Mouse (Mus musculus): ENCODE data around the gene Cacna2d4. TPM values are rescaled to one million over a fixed set of nuclear protein-coding genes. Genes with fewer than 3 reads are reported as not detected.

Gene Cacna2d4
- polyA plus RNA-seq, 1 experiment from 2014 or later, result 0.05 TPM

DNA sequence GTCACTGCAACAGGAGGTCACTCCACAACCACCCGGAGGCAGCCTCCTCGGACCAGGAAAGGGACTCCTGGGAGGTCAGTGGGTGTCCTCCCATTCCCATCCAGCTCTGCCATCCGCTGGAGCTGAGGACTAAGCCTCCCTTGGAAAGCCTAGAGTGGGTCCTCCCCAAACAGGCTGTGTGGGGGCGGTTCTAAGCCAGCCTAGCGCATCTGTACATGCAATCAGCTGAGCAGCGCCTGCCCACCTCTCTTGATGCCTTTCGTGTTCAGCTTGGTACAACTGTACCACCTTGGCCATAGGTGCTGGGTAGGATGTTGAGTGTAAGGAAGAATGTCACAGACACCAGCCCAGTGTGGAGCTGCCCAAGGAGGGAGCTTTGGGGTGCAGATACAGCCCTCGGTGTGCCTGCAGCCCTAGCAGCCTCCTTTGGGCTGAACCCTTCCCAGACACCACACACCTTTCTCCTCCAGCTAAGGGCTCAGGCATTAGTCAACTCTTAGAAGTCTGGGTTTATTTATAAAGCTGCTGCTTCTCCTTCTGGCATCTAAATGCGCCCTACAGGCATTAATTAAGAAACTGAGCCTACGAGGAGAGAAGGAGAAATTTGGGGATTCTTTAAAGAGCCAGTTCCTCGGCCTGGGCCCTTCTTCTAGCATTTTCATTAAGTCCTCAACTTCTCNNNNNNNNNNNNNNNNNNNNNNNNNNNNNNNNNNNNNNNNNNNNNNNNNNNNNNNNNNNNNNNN is 7.3 kb upstream of the Cacna2d4 start:
- no peaks in the 10 kb centered on the region for H3K27me3 ChIP-seq (ENCODE audit: control insufficient read depth, insufficient read depth, low read length)
- H3K4me3 ChIP-seq (ENCODE audit: low read depth, low read length), result no peak overlapping the region
- H3K9me3 ChIP-seq (ENCODE audit: control insufficient read depth, low read length), result no peaks in the 10 kb centered on the region
- no peaks in the 10 kb centered on the region for H3K36me3 ChIP-seq (ENCODE audit: control insufficient read depth, insufficient read depth, low read length)
- H3K9ac ChIP-seq (ENCODE audit: low read length), result no peak overlapping the region
- no peaks in the 10 kb centered on the region for H3K4me1 ChIP-seq (ENCODE audit: control insufficient read depth, insufficient read depth, low read length)
- no peak overlapping the region for H3K4me2 ChIP-seq
- peak; percentile 41 for DNase-seq (ENCODE audit: low spot score, missing footprints)
- no peak overlapping the region for H3K27ac ChIP-seq (ENCODE audit: low read depth, low read length)
- ATAC-seq (ENCODE audit: low FRiP score), result no peak
- WGBS, result 85% methylated on average over 11 of the region's 11 CpGs

DNA sequence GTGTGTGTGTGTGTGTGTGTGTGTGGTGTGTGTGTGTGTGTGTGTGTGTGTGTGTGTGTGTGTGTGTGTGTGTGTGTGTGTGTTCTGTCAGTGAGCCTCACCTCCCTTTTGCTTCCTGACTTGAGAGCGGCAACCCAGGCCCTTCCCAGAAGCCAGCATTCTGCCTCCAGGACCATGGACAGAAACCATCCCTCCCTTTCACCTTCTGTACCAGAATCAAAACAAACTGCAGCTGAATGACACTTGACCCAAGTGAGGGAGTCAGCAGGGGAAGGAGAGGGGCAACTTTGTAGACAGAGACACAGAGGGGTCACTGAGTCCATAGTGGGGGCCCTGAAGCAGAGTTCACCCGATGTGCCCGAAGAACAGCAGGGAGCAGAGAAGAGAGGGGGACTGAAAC is 3.3 kb upstream of the Cacna2d4 start:
- Histone ChIP-seq H3K9me3 (ENCODE audit: control insufficient read depth, low read length) (no peaks in the 10 kb centered on the region), H3K9ac (ENCODE audit: low read length) (no peak overlapping the region), H3K4me1 (ENCODE audit: control insufficient read depth, insufficient read depth, low read length) (no peaks in the 10 kb centered on the region), H3K4me2 (no peak overlapping the region), H3K27me3 (ENCODE audit: control insufficient read depth, insufficient read depth, low read length) (no peaks in the 10 kb centered on the region), H3K36me3 (ENCODE audit: control insufficient read depth, insufficient read depth, low read length) (no peaks in the 10 kb centered on the region), H3K27ac (ENCODE audit: low read depth, low read length) (no peak overlapping the region), H3K4me3 (ENCODE audit: low read depth, low read length) (no peak overlapping the region)
- 53% methylated on average over 3 of the region's 3 CpGs for WGBS
- ATAC-seq (ENCODE audit: low FRiP score), result no peak
- no peak for DNase-seq (ENCODE audit: low spot score, missing footprints)

DNA sequence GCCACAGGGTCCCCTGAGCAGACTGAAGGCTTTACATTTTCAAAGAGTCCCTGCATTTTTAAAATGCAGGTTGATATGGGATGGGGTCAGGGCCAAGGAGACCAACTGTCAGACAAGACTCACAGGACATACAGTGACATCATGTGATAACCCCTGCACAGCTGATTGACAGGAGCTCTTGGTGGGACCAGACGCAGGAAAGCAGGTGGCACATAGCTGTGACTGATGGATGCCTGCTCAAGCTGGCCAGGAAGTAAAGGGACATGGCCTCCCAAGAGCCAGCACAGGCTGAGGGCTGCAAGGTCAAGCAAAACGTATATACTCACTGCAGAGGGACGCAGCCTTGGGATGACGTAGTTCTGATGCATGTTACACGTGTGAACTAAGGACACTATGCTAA is 885 bp upstream of the Cacna2d4 start:
- no peaks in the 10 kb centered on the region for H3K36me3 ChIP-seq (ENCODE audit: control insufficient read depth, insufficient read depth, low read length)
- WGBS, result 87% methylated on average over 5 of the region's 5 CpGs
- H3K27me3 ChIP-seq (ENCODE audit: control insufficient read depth, insufficient read depth, low read length), result no peaks in the 10 kb centered on the region
- no peak overlapping the region for H3K4me3 ChIP-seq (ENCODE audit: low read depth, low read length)
- H3K27ac ChIP-seq (ENCODE audit: low read depth, low read length), result no peak overlapping the region
- no peak overlapping the region for H3K4me2 ChIP-seq
- H3K9me3 ChIP-seq (ENCODE audit: control insufficient read depth, low read length), result no peaks in the 10 kb centered on the region
- no peak for ATAC-seq (ENCODE audit: low FRiP score)
- H3K4me1 ChIP-seq (ENCODE audit: control insufficient read depth, insufficient read depth, low read length), result no peaks in the 10 kb centered on the region
- H3K9ac ChIP-seq (ENCODE audit: low read length), result no peak overlapping the region
- no peak for DNase-seq (ENCODE audit: low spot score, missing footprints)

DNA sequence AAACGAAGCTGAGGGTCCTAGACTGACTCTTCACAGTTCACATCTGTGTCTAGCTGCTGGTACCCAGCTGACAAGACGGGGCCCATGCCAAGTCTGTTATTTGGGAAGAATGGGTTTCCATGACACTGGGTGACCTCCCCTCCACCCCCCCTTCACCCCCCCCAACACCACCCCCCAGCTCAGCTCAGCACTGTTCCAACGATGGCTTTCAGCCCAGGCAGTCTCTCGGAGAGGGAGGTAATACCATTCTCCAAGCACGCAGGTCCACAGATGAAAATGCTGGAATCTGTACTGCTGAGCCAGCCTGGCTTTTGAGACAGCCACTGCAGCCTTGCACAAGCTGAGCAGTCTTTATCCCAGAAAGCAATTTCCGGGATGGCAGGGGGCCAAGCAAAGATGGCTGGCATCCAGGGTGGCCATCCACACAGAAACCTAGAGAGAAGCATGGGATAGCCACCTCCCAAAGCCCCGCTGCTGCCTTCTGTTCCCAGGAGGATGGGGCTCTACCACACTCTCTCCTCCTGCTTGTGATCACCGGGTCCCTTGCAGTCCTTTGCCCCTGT is 1.2 kb downstream of the Cacna2d4 start:
- WGBS, result 63% methylated on average over 8 of the region's 8 CpGs
- DNase-seq (ENCODE audit: low spot score, missing footprints) (no peak), ATAC-seq (ENCODE audit: low FRiP score) (no peak)
- Histone ChIP-seq H3K4me1 (ENCODE audit: control insufficient read depth, insufficient read depth, low read length) (no peaks in the 10 kb centered on the region), H3K4me2 (no peak overlapping the region), H3K27ac (ENCODE audit: low read depth, low read length) (no peak overlapping the region), H3K36me3 (ENCODE audit: control insufficient read depth, insufficient read depth, low read length) (no peaks in the 10 kb centered on the region), H3K9ac (ENCODE audit: low read length) (no peak overlapping the region), H3K9me3 (ENCODE audit: control insufficient read depth, low read length) (no peaks in the 10 kb centered on the region), H3K27me3 (ENCODE audit: control insufficient read depth, insufficient read depth, low read length) (no peaks in the 10 kb centered on the region), H3K4me3 (ENCODE audit: low read depth, low read length) (no peak overlapping the region)

DNA sequence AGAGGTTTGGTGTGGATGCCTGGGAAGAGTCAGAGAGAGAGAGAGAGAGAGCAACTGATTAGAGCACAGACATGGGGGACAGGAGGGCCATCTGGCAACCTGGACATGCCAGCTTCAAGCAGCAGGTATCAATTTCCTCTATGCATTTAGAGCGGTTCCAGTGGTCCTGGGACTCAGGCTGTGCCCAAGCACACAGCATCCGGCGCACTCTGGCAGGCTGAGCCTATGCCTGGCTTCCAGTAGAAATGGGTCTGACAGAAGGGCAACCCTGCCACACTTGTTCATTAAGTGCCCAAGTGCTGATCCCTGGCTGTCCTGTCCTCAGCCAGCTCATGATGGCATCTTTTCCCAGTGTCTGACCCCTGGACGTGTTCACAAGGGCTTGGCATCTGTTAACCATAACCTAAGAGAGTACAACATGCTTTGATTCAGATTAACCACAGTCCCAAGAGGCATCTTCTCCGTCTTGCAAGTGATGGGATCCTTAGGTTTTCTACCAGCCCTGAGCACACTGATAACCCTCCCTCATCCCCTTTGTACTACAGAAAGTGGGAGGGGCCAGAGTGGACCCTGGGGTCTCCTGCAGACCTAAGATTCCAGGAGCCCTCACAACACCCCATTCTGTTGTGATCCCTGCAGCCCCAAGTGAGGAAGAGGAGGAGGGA is 3.1 kb downstream of the Cacna2d4 start:
- ATAC-seq (ENCODE audit: low FRiP score) (no peak), DNase-seq (ENCODE audit: low spot score, missing footprints) (peak; percentile 67)
- no peaks in the 10 kb centered on the region for H3K27me3 ChIP-seq (ENCODE audit: control insufficient read depth, insufficient read depth, low read length)
- no peak overlapping the region for H3K27ac ChIP-seq (ENCODE audit: low read depth, low read length)
- no peak overlapping the region for H3K4me2 ChIP-seq
- no peaks in the 10 kb centered on the region for H3K4me1 ChIP-seq (ENCODE audit: control insufficient read depth, insufficient read depth, low read length)
- no peaks in the 10 kb centered on the region for H3K9me3 ChIP-seq (ENCODE audit: control insufficient read depth, low read length)
- 81% methylated on average over 5 of the region's 5 CpGs for WGBS
- no peak overlapping the region for H3K9ac ChIP-seq (ENCODE audit: low read length)
- no peak overlapping the region for H3K4me3 ChIP-seq (ENCODE audit: low read depth, low read length)
- H3K36me3 ChIP-seq (ENCODE audit: control insufficient read depth, insufficient read depth, low read length), result no peaks in the 10 kb centered on the region

DNA sequence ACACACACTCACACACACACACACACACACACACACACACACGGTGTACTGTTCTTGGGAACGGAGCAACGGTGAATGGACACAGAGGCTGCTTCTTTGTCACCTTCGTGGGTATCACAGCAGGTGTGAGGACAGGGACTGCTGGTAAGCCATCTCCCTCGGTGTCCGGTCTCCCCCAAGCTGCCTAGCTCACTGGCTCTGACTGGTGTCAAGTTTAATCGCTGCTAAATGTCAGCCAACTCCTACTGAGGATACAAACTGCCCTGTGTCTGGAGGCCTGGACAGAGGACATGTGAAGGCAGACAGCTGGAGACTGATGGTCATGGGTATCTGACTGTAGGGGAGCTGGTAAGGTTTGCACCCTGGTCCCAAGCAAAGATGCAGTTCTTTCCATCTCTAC is 3.9 kb downstream of the Cacna2d4 start:
- no peaks in the 10 kb centered on the region for H3K27me3 ChIP-seq (ENCODE audit: control insufficient read depth, insufficient read depth, low read length)
- peak; percentile 59 for DNase-seq (ENCODE audit: low spot score, missing footprints)
- no peak overlapping the region for H3K4me2 ChIP-seq
- H3K4me3 ChIP-seq (ENCODE audit: low read depth, low read length), result no peak overlapping the region
- 83% methylated on average over 7 of the region's 7 CpGs for WGBS
- H3K27ac ChIP-seq (ENCODE audit: low read depth, low read length), result no peak overlapping the region
- no peaks in the 10 kb centered on the region for H3K4me1 ChIP-seq (ENCODE audit: control insufficient read depth, insufficient read depth, low read length)
- H3K36me3 ChIP-seq (ENCODE audit: control insufficient read depth, insufficient read depth, low read length), result no peaks in the 10 kb centered on the region
- no peaks in the 10 kb centered on the region for H3K9me3 ChIP-seq (ENCODE audit: control insufficient read depth, low read length)
- ATAC-seq (ENCODE audit: low FRiP score), result no peak
- H3K9ac ChIP-seq (ENCODE audit: low read length), result no peak overlapping the region

DNA sequence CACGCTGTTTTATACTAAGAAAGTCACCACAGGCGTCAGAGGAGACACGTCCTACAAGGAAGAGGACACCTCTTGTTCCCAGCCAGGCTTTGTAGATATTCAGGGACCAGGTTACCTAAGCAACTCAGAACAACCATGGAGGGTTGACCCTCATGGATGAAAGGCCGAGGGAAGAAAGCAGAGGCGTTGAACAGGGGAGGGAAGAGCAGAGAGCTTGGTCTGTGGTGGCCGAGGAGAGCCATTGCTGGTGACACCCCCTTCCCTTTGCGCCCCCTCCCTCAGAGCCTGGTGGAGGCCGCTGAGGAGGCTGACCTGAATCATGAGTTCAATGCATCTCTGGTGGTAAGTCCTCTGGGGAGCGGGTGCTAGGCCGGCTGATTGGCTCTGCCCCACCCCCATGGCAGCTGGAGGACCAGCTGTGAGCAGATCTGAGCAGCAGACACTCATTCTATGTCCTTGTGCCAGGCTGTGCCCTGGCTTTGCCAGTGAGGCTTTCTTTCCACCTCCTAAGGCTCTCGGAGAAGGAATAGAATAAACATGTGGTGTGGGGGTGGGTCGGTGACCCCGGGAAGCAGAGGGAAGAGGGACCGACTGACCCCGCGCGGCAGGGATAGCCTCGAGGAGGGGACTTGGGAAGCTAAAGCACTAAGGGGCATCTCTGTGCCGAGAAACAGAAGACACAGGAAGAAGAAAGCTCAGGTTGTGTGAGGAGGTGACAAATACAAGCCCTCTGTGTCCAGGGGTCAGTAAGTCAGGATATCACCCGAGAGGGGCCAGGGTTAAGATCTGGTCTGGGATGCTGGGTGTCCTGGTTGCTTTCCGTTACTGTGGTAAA is 4.8 kb downstream of the Cacna2d4 start:
- H3K4me2 ChIP-seq, result no peak overlapping the region
- H3K4me3 ChIP-seq (ENCODE audit: low read depth, low read length), result no peak overlapping the region
- ATAC-seq (ENCODE audit: low FRiP score) (no peak), DNase-seq (ENCODE audit: low spot score, missing footprints) (no peak)
- H3K4me1 ChIP-seq (ENCODE audit: control insufficient read depth, insufficient read depth, low read length), result no peaks in the 10 kb centered on the region
- H3K36me3 ChIP-seq (ENCODE audit: control insufficient read depth, insufficient read depth, low read length), result no peaks in the 10 kb centered on the region
- no peaks in the 10 kb centered on the region for H3K27me3 ChIP-seq (ENCODE audit: control insufficient read depth, insufficient read depth, low read length)
- H3K9me3 ChIP-seq (ENCODE audit: control insufficient read depth, low read length), result peaks cover 3% of the 10 kb centered on the region; the same call in 1 of the 2 replicates
- no peak overlapping the region for H3K27ac ChIP-seq (ENCODE audit: low read depth, low read length)
- H3K9ac ChIP-seq (ENCODE audit: low read length), result no peak overlapping the region
- WGBS, result 69% methylated on average over 21 of the region's 21 CpGs

DNA sequence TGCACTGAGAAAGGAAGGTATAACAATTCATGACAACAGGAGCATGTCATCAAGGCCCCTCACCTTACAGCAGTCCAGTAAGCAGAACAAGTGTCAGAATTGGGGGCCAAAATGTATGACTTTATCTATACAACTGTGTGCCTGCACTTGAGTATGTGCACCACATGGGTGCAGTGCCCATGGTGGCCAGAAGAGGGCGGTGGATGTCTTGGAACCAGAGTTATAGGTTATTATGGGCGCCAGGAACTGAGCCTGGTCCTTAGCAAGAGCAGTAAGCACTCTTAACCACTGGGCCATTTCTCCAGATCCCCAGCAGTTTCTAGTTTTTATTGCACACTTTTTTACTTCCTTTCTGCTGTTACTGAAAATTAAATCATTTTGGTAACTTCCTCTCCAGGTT is 9.8 kb downstream of the Cacna2d4 start:
- no peak for ATAC-seq (ENCODE audit: low FRiP score)
- 53% methylated on average over 2 of the region's 2 CpGs for WGBS
- Histone ChIP-seq H3K4me2 (no peak overlapping the region), H3K27ac (ENCODE audit: low read depth, low read length) (no peak overlapping the region), H3K4me1 (ENCODE audit: control insufficient read depth, insufficient read depth, low read length) (no peaks in the 10 kb centered on the region), H3K27me3 (ENCODE audit: control insufficient read depth, insufficient read depth, low read length) (no peaks in the 10 kb centered on the region), H3K36me3 (ENCODE audit: control insufficient read depth, insufficient read depth, low read length) (no peaks in the 10 kb centered on the region), H3K4me3 (ENCODE audit: low read depth, low read length) (no peak overlapping the region), H3K9me3 (ENCODE audit: control insufficient read depth, low read length) (peaks cover 3% of the 10 kb centered on the region; the same call in 1 of the 2 replicates), H3K9ac (ENCODE audit: low read length) (no peak overlapping the region)
- no peak for DNase-seq (ENCODE audit: low spot score, missing footprints)

Data from midbrain, embryonic 11.5 days (tissue).